Mouse (Mus musculus): ENCODE data around the gene Aif1l. TPM values are rescaled to one million over a fixed set of nuclear protein-coding genes. Genes with fewer than 3 reads are reported as not detected.

Gene Aif1l
- polyA plus RNA-seq, 2 experiments, result 1.3 to 1.5 TPM

GRCm38 (mm10) chr2:31953687-31954086 lies 3.7 kb downstream of the Aif1l start:
- Histone ChIP-seq H3K27ac (no peak overlapping the region), H3K27me3 (ENCODE audit: control insufficient read depth, insufficient read depth, low read length) (peaks cover 24% of the 10 kb centered on the region), H3K36me3 (replicated peaks; ENCODE audit: control insufficient read depth, insufficient read depth, low read depth) (no peaks in the 10 kb centered on the region), H3K9me3 (ENCODE audit: control insufficient read depth, low read length) (no peaks in the 10 kb centered on the region), H3K9ac (replicated peaks) (no peak overlapping the region), H3K4me1 (replicated peaks; ENCODE audit: control insufficient read depth in 2 of 2, insufficient read depth in 2 of 2, low read length in 1 of 2) (peaks cover 0 to 3% of the 10 kb centered on the region in 2 experiments; a peak in 1 of 4 replicates), H3K4me2 (ENCODE audit: low read depth) (no peak overlapping the region), H3K4me3 (ENCODE audit: insufficient read depth in 1 of 2, low read depth in 2 of 2, low read length in 2 of 2) (no peak overlapping the region)
- TF ChIP-seq CTCF (IDR thresholded peaks at IDR 0.05; ENCODE audit: low read depth), result no peak
- no peak for TF ChIP-seq EP300 (IDR thresholded peaks at IDR 0.05; ENCODE audit: low read depth)
- ATAC-seq (ENCODE audit: insufficient read depth), result no peak
- 62% methylated on average over 8 of the region's 8 CpGs for WGBS (ENCODE audit: insufficient replicate concordance)
- no peak for DNase-seq (ENCODE audit: low read depth in 3 of 3, low spot score in 3 of 3)

- TF ChIP-seq EP300 (IDR thresholded peaks at IDR 0.05; ENCODE audit: low read depth) (no peak), CTCF (IDR thresholded peaks at IDR 0.05; ENCODE audit: low read depth) (no peak)
Observed at GRCm38 (mm10) chr2:31954779-31955181, 4.8 kb downstream of the Aif1l start.

DNA sequence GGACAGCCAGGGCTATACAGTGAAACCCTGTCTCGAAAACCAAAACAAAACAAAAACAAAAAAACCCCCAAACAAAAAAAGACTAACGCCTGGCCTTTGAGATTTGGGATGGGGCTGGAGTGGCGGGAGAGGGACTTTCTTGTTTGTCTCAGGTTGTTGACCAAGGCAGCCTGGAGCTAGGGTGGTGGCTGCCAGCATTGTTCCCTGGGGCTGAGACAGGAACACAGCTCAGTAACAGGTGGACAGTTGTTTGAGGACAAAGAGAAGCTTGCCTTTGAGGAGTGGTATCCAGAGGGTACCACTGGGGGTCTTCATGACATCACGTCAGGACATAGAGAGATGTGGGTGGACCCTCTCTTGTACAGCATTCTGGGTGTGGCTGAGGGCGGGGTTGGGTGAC lies 5.7 kb downstream of the Aif1l start:
- Histone ChIP-seq H3K27me3 (ENCODE audit: control insufficient read depth, insufficient read depth, low read length) (peaks cover 6% of the 10 kb centered on the region), H3K4me3 (ENCODE audit: insufficient read depth in 1 of 2, low read depth in 2 of 2, low read length in 2 of 2) (no peak overlapping the region), H3K4me1 (replicated peaks; ENCODE audit: control insufficient read depth in 2 of 2, insufficient read depth in 2 of 2, low read length in 1 of 2) (peaks cover 0 to 3% of the 10 kb centered on the region in 2 experiments; a peak in 1 of 4 replicates), H3K36me3 (replicated peaks; ENCODE audit: control insufficient read depth, insufficient read depth, low read depth) (no peaks in the 10 kb centered on the region), H3K27ac (no peak overlapping the region), H3K9ac (replicated peaks) (no peak overlapping the region), H3K4me2 (ENCODE audit: low read depth) (no peak overlapping the region), H3K9me3 (ENCODE audit: control insufficient read depth, low read length) (no peaks in the 10 kb centered on the region)
- ATAC-seq (ENCODE audit: insufficient read depth), result no peak
- WGBS (ENCODE audit: insufficient replicate concordance), result 36% methylated on average over 5 of the region's 5 CpGs
- no peak for TF ChIP-seq CTCF (IDR thresholded peaks at IDR 0.05; ENCODE audit: low read depth)
- no peak for TF ChIP-seq EP300 (IDR thresholded peaks at IDR 0.05; ENCODE audit: low read depth)
- no peak for DNase-seq (ENCODE audit: low read depth in 3 of 3, low spot score in 3 of 3)

More at GRCm38 (mm10) chr2:31954779-31955181, 4.8 kb downstream of the Aif1l start:
- Histone ChIP-seq H3K27me3 (ENCODE audit: control insufficient read depth, insufficient read depth, low read length) (peaks cover 15% of the 10 kb centered on the region), H3K4me2 (ENCODE audit: low read depth) (no peak overlapping the region), H3K36me3 (replicated peaks; ENCODE audit: control insufficient read depth, insufficient read depth, low read depth) (no peaks in the 10 kb centered on the region), H3K9ac (replicated peaks) (no peak overlapping the region), H3K9me3 (ENCODE audit: control insufficient read depth, low read length) (no peaks in the 10 kb centered on the region), H3K27ac (no peak overlapping the region), H3K4me3 (ENCODE audit: insufficient read depth in 1 of 2, low read depth in 2 of 2, low read length in 2 of 2) (no peak overlapping the region), H3K4me1 (replicated peaks; ENCODE audit: control insufficient read depth in 2 of 2, insufficient read depth in 2 of 2, low read length in 1 of 2) (peaks cover 0 to 3% of the 10 kb centered on the region in 2 experiments; a peak in 1 of 4 replicates)
- no peak for DNase-seq (ENCODE audit: low read depth in 3 of 3, low spot score in 3 of 3)
- no peak for ATAC-seq (ENCODE audit: insufficient read depth)
- WGBS (ENCODE audit: insufficient replicate concordance), result 72% methylated on average over 9 of the region's 9 CpGs

GRCm38 (mm10) chr2:31957211-31957610 lies 7.3 kb downstream of the Aif1l start:
- no peak overlapping the region for H3K9ac ChIP-seq (replicated peaks)
- no peak overlapping the region for H3K27ac ChIP-seq
- H3K9me3 ChIP-seq (ENCODE audit: control insufficient read depth, low read length), result no peaks in the 10 kb centered on the region
- no peaks in the 10 kb centered on the region for H3K36me3 ChIP-seq (replicated peaks; ENCODE audit: control insufficient read depth, insufficient read depth, low read depth)
- H3K27me3 ChIP-seq (ENCODE audit: control insufficient read depth, insufficient read depth, low read length), result no peaks in the 10 kb centered on the region
- DNase-seq (ENCODE audit: low read depth in 3 of 3, low spot score in 3 of 3), result no peak
- 71% methylated on average over 10 of the region's 10 CpGs for WGBS (ENCODE audit: insufficient replicate concordance)
- no peak for ATAC-seq (ENCODE audit: insufficient read depth)
- TF ChIP-seq CTCF (IDR thresholded peaks at IDR 0.05; ENCODE audit: low read depth), result no peak
- no peak for TF ChIP-seq EP300 (IDR thresholded peaks at IDR 0.05; ENCODE audit: low read depth)
- no peak overlapping the region for H3K4me3 ChIP-seq (ENCODE audit: insufficient read depth in 1 of 2, low read depth in 2 of 2, low read length in 2 of 2)
- H3K4me1 ChIP-seq (replicated peaks; ENCODE audit: control insufficient read depth in 2 of 2, insufficient read depth in 2 of 2, low read length in 1 of 2), result 0 out of 4 replicates have a peak, but pooled peaks cover 0 to 2% of the 10 kb centered on the region in 2 experiments
- no peak overlapping the region for H3K4me2 ChIP-seq (ENCODE audit: low read depth)

- no peak for TF ChIP-seq EP300 (IDR thresholded peaks at IDR 0.05; ENCODE audit: low read depth)
- no peak for TF ChIP-seq CTCF (IDR thresholded peaks at IDR 0.05; ENCODE audit: low read depth)
- H3K9ac ChIP-seq (replicated peaks), result no peak overlapping the region
- 0 out of 4 replicates have a peak, but pooled peaks cover 0 to 2% of the 10 kb centered on the region in 2 experiments for H3K4me1 ChIP-seq (replicated peaks; ENCODE audit: control insufficient read depth in 2 of 2, insufficient read depth in 2 of 2, low read length in 1 of 2)
- H3K36me3 ChIP-seq (replicated peaks; ENCODE audit: control insufficient read depth, insufficient read depth, low read depth), result no peaks in the 10 kb centered on the region
- no peak overlapping the region for H3K4me3 ChIP-seq (ENCODE audit: insufficient read depth in 1 of 2, low read depth in 2 of 2, low read length in 2 of 2)
- no peaks in the 10 kb centered on the region for H3K9me3 ChIP-seq (ENCODE audit: control insufficient read depth, low read length)
- 80% methylated on average over 8 of the region's 8 CpGs for WGBS (ENCODE audit: insufficient replicate concordance)
- H3K27me3 ChIP-seq (ENCODE audit: control insufficient read depth, insufficient read depth, low read length), result no peaks in the 10 kb centered on the region
- H3K4me2 ChIP-seq (ENCODE audit: low read depth), result no peak overlapping the region
- DNase-seq (ENCODE audit: low read depth in 3 of 3, low spot score in 3 of 3), result no peak
- ATAC-seq (ENCODE audit: insufficient read depth), result no peak
- H3K27ac ChIP-seq, result no peak overlapping the region
Observed at GRCm38 (mm10) chr2:31960986-31961385, 11.0 kb downstream of the Aif1l start.

All from liver, embryonic 14.5 days (tissue).